Mouse (Mus musculus): Measurements from ENCODE around the gene Xkrx. TPM values are rescaled to one million over a fixed set of nuclear protein-coding genes. Genes with fewer than 3 reads are reported as not detected.

Gene Xkrx
- total RNA-seq, 4 experiments from 2014 or later: 0.77 to 1.5 (median 0.86) TPM

Other genes starting within 250 kb of the Xkrx start
- 1 to 10 TPM in 3 of 4 experiments, under 1 TPM in 1; 0.71 to 2.3 (median 1.3) TPM for gene Sytl4, start 180.3 kb downstream of the Xkrx start, total RNA-seq (2022)
- 100 to 1,000 TPM in 3 of 4 experiments, 10 to 100 TPM in 1; 98.4 to 112 (median 107) TPM for gene Cstf2, start 102.9 kb downstream of the Xkrx start, total RNA-seq (2022)
- not detected for gene Arl13a, start 25.4 kb upstream of the Xkrx start, total RNA-seq (2022)
- not detected for gene Nox1, start 59.9 kb upstream of the Xkrx start, total RNA-seq (2022)
- gene Trmt2b, start 114.9 kb upstream of the Xkrx start, total RNA-seq (2022): 10 to 100 TPM in 2 of 4 experiments, 1 to 10 TPM in 2; 8.7 to 10.6 (median 9.5) TPM
- 10 to 100 TPM; 50.5 to 64.1 (median 53.3) TPM for gene Tmem35a, start 133.1 kb upstream of the Xkrx start, total RNA-seq (2022)
- gene Cenpi, start 146.0 kb upstream of the Xkrx start, total RNA-seq (2022): under 1 TPM; 0.28 to 0.64 (median 0.35) TPM
- 10 to 100 TPM; 30.2 to 48.0 (median 41.8) TPM for gene Drp2, start 242.5 kb upstream of the Xkrx start, total RNA-seq (2022)